Mouse (Mus musculus) limb, embryonic 15.5 days (tissue): ENCODE data around the gene Lpo. TPM values are rescaled to one million over a fixed set of nuclear protein-coding genes. Genes with fewer than 3 reads are reported as not detected.

Experiments
- ATAC-seq: fragments of 200-750 bp; cut with Nextera tagmentation; 2 replicates; pipeline ENCODE4 v1.8.0; 2017; ENCODE audit warnings: low read depth, moderate TSS enrichment; ENCODE audit not compliant: insufficient number of reproducible peaks, low FRiP score, low TSS enrichment
- H3K27ac ChIP-seq: fragments of 300-500 bp; sonication (generic); 2 replicates; pipeline ENCODE4 v1.5.1; 2015; ENCODE audit warnings: moderate library complexity, mild to moderate bottlenecking, inconsistent platforms
- H3K27me3 ChIP-seq: fragments of 300-500 bp; sonication (generic); 2 replicates; pipeline ENCODE4 v1.6.1; 2015; ENCODE audit warnings: inconsistent platforms
- H3K36me3 ChIP-seq: fragments of 300-500 bp; sonication (generic); 2 replicates; pipeline ENCODE4 v1.6.1; 2015; ENCODE audit warnings: inconsistent platforms
- H3K4me1 ChIP-seq: fragments of 300-500 bp; sonication (generic); 2 replicates; pipeline ENCODE4 v1.6.1; 2015; ENCODE audit warnings: inconsistent platforms
- H3K4me2 ChIP-seq: fragments of 300-500 bp; sonication (generic); 2 replicates; pipeline ENCODE4 v1.6.1; 2015; ENCODE audit warnings: mild to moderate bottlenecking, inconsistent platforms
- H3K4me3 ChIP-seq: fragments of 300-500 bp; sonication (generic); 2 replicates; pipeline ENCODE4 v1.5.1; 2015; ENCODE audit warnings: mild to moderate bottlenecking, inconsistent platforms
- H3K9ac ChIP-seq: fragments of 300-500 bp; sonication (generic); 2 replicates; pipeline ENCODE4 v1.6.1; 2015; ENCODE audit warnings: inconsistent platforms
- H3K9me3 ChIP-seq: fragments of 300-500 bp; sonication (generic); 2 replicates; pipeline ENCODE4 v1.6.1; 2016; ENCODE audit warnings: inconsistent platforms
- WGBS: fragments of 180-500 bp; shearing (Covaris S2); methylation state at CpG from one replicate; pipeline ENCODE4 v1.1.7; 2015; 5-methylcytosine and 5-hydroxymethylcytosine counted together
- polyA plus RNA-seq: library from polyadenylated mRNA; unstranded; fragments of >200 nt; fragmentation: Nextera tagmentation; extraction: Ambion mirVana; gene quantifications from 2 replicates; pipeline ENCODE4 v1.2.1, GENCODE M21; 2015

Lpo gene
- polyA plus RNA-seq, 1 experiment from 2014 or later = 0.12 TPM

DNA sequence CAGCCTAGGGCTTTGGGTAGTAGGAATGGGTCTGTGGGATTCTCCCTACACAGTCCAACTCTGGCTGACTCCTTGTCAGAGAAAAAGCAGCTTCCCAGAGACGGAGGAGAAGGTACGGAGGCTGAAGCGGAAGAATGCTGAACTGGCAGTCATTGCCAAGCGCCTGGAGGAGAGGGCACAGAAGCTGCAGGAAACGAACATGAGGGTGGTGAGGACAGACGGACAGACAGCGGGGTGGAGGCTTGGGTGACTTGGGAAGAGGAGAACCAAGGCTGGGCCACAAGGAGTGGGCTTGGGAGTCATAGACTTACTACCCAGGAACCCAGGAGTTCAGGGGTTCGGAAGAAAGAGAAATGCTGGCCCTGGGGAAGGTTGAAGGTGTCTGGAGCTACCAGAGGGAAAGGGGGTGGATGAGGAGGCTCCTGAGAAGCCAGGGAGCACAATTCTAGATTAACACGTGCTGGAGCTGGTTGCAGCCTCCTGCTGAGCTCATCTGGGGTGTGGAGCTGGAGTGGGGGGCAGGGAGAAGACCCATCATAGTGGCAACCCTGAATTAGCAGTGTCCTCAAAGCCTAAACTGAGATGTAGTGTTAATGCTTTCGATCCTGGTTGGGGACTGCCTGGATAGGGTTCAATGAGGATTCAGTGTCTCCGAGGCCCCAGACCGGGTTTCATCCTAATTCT is 65.2 kb downstream of the Lpo start:
- ATAC-seq = no peak
- H3K4me2 ChIP-seq = peak overlapping the region; percentile 93; the same call in 1 of the 2 replicates
- WGBS = 44% methylated on average over 12 of the region's 12 CpGs
- peaks cover 91% of the 10 kb centered on the region for H3K27me3 ChIP-seq
- H3K9me3 ChIP-seq = no peaks in the 10 kb centered on the region
- peaks cover 15% of the 10 kb centered on the region for H3K4me1 ChIP-seq
- no peak overlapping the region for H3K9ac ChIP-seq
- H3K4me3 ChIP-seq = no peak overlapping the region
- no peaks in the 10 kb centered on the region for H3K36me3 ChIP-seq
- H3K27ac ChIP-seq = no peak overlapping the region

DNA sequence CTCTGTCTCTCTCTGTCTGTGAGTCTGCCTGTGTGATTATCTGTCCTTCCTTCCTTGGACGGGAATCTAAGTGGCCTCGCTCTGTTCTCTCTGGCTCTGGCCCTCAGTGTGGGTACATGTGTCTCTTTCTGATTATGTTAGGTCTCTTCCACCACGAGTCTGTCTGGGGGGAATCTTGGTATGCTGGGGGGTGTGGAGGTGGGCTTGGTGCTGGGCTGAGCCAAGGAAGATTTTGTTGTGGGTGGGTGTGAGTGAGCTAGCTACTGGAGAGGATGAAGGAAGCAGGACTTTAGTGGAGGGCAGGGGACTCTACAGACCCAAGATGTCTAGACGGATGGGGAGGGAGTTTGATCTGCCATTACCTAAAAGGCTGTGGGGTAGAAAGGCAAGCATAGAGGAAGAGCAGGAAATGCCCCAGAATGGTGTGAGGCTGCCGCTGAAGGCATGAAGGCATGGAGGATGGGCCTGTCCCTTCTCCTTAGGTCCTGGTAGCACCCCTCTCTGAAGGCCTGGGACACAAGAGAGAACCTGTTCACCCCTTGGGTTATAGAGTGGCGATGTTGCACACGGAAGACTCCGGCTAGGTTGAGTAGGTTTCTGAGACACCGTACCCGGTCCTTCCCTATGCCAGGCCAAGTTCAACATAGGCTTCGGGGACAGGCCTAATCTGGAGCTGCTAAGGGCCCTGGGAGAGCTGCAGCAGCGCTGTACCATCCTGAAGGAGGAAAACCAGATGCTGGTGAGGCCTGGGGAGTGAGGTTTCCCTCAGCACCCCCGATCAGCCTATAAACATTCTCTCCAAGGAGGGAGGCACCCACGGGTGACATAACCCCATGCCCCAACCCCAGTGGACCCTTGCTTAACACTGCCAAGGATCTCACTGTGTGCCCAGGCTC is 66.0 kb downstream of the Lpo start:
- ATAC-seq = no peak
- WGBS = 77% methylated on average over 14 of the region's 14 CpGs

DNA sequence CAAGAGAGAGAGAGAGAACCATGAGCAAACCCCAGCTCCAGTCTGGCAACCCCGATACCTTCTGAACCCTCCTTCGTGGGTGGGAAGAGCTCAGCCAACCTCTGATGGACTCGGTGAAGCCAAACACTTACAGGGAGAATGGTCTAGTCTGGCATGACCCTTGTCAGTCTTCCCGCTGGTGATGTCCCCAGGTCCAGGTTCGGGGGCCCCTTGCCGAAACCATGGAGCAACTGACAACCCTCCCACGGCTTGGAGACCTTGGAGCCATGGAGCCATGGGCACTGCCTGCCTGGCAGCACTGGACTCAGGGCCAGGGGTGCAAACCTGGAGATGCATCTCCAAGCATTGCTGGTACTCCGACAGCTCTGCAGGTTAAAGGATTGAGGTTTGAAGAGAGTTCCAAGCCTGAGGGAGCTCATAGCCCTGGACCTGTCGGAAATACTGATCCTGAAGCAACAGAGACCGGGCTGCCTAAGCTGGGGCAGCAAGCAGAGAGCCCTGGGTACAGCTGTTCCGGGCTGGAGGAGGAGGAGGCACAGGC is 66.8 kb downstream of the Lpo start:
- WGBS = 62% methylated on average over 11 of the region's 11 CpGs
- H3K4me2 ChIP-seq = no peak overlapping the region
- H3K4me3 ChIP-seq = no peak overlapping the region
- H3K9me3 ChIP-seq = no peaks in the 10 kb centered on the region
- no peak for ATAC-seq
- no peaks in the 10 kb centered on the region for H3K36me3 ChIP-seq
- no peak overlapping the region for H3K27ac ChIP-seq
- H3K27me3 ChIP-seq = peaks cover 76% of the 10 kb centered on the region
- H3K4me1 ChIP-seq = peaks cover 15% of the 10 kb centered on the region
- no peak overlapping the region for H3K9ac ChIP-seq

More for the DNA sequence above, 66.0 kb downstream of the Lpo start:
- Histone ChIP-seq H3K27ac (no peak overlapping the region), H3K9me3 (no peaks in the 10 kb centered on the region), H3K4me1 (peaks cover 15% of the 10 kb centered on the region), H3K9ac (no peak overlapping the region), H3K27me3 (peaks cover 84% of the 10 kb centered on the region), H3K4me2 (no peak overlapping the region), H3K36me3 (no peaks in the 10 kb centered on the region), H3K4me3 (no peak overlapping the region)

DNA sequence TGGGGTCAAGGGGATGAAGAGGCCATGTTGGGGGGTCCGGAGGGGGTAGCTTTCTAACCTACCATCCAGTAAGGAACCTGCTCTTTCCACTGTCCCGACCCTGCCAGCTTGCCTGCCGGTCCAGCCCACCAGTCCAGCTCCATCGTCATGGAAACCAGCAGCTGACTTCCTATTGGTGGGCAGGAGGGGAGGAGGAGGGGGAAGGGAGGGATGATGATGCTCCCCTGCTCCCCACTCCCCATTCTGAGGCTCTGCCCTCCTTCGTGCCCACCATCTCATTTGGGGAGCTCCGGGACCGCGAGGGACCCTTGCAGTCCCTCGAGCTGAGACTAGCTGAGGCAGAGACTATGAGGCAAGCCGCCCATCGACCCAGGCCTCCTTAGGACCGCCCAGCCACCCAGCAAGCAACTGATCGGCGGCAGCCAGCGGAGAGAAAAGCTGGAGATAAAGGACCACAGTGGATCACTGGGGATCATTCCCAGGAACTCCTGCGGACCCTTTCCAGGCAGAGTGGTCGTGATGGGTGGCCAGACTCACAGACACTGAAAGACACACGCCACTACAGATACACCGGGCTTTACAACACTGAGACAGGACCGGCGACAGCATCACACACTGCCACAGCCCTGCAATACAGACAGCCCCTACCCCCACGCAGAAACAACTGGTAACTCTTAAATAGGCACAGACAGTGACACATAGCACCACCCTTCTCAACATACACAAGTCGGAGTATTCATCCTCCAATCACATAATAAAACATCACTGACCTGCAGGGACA is 67.6 kb downstream of the Lpo start, which contains the start of gene Tspoap1:
TSS of gene Tspoap1 (plus strand) at position 241 of the 781 bp plus-strand sequence.
- Histone ChIP-seq H3K27ac (no peak within 1 kb of the TSS), H3K9me3 (no peaks in the 10 kb centered on the region), H3K36me3 (no peaks in the 10 kb centered on the region), H3K4me3 (no peak within 1 kb of the TSS), H3K9ac (no peak within 1 kb of the TSS), H3K27me3 (peaks cover 68% of the 10 kb centered on the region), H3K4me1 (peaks cover 15% of the 10 kb centered on the region), H3K4me2 (no peak within 1 kb of the TSS)
- ATAC-seq = no peak
- 9% methylated on average over 23 of the region's 23 CpGs for WGBS

DNA sequence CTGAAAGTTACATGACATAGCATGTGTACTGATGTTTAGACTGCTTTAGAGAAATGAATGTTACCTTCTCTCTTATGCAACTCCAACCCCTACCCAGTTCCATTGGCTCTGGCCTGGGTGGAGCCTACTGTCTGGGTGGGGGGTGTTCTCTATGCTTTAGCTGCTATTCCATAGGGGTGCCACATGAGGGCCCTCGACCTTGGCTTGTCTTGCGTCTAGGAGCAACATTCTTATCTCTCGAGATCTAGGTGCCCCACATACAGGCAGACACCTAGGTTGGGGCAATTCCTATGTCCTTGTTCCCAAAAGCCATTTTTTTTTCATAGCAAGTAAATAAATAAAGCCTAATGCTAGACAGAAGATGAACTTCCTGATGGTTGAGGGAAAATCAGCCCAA is 68.5 kb downstream of the Lpo start:
- H3K4me3 ChIP-seq = no peak overlapping the region
- 5% methylated on average over 3 of the region's 3 CpGs for WGBS
- H3K9ac ChIP-seq = no peak overlapping the region
- peaks cover 59% of the 10 kb centered on the region for H3K27me3 ChIP-seq
- H3K9me3 ChIP-seq = no peaks in the 10 kb centered on the region
- H3K4me2 ChIP-seq = no peak overlapping the region
- no peak for ATAC-seq
- H3K4me1 ChIP-seq = peaks cover 14% of the 10 kb centered on the region
- no peaks in the 10 kb centered on the region for H3K36me3 ChIP-seq
- no peak overlapping the region for H3K27ac ChIP-seq

DNA sequence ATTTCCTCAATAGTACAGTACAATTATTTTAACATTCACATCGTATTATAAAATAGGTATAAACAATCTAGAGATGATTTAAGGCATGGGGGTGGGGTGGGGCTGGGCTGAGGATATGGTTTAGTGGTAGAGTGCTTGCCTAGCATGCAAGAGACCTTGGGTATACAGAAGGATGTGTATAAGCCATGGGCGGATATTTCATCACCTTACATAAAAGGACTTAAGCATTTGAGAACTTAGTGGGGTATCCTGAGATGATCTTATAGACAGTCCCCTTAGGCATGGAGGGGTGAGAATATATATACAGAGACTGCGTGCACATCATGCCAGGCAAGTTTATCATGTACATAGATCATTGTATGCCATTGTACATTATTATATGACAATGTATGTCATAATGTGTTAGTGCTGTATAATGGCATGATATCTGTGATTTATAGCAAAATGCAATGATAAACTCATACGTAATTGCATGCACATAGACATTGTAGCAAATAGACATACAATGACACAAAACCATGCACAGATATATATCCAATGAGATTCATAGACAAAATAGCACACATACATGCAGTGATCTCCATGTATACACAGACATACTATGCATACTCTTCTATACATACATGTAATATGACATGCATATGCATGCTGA is 69.0 kb downstream of the Lpo start:
- Histone ChIP-seq H3K36me3 (no peaks in the 10 kb centered on the region), H3K4me1 (peaks cover 9% of the 10 kb centered on the region), H3K27me3 (peaks cover 54% of the 10 kb centered on the region), H3K27ac (no peak overlapping the region), H3K4me3 (no peak overlapping the region), H3K4me2 (no peak overlapping the region), H3K9me3 (no peaks in the 10 kb centered on the region), H3K9ac (no peak overlapping the region)
- ATAC-seq = no peak
- 73% methylated on average over 4 of the region's 4 CpGs for WGBS

DNA sequence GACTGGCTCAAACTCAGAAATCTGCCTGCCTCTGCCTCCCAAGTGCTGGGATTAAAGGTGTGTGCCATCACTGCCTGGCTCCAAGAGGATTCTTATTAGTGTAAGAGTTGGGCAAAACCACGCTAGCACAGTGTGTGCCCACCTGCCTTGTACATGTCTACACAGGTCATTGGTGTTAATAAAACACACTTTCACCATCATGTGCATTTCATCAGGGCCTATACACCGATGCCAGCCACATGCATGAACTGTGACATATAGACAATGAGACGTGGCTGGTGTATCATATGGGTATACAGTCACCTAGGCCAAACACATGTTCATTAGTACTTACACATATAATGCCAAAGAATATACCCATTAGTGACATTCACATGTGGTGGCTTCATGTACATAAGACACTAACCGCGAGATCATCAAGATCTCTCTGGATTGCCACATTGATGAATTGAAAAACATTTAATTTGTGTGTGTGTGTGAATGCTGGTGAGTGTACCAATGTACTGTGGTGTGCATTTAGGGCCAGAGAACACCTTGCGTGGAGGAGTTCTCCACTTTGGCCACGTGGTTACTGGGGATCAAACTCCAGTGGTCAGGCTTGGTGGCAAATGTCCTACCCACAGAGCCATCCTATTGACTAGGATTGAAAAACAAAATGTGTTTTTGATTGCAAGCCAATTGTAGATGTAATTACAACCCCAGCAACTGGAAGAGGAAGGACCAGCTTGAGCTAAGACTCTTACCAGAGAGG is 69.8 kb downstream of the Lpo start:
- H3K9ac ChIP-seq = no peak overlapping the region
- H3K4me1 ChIP-seq = peaks cover 2% of the 10 kb centered on the region
- no peaks in the 10 kb centered on the region for H3K9me3 ChIP-seq
- no peak overlapping the region for H3K4me2 ChIP-seq
- no peaks in the 10 kb centered on the region for H3K36me3 ChIP-seq
- peaks cover 47% of the 10 kb centered on the region for H3K27me3 ChIP-seq
- 79% methylated on average over 7 of the region's 7 CpGs for WGBS
- no peak overlapping the region for H3K4me3 ChIP-seq
- no peak overlapping the region for H3K27ac ChIP-seq
- ATAC-seq = no peak

DNA sequence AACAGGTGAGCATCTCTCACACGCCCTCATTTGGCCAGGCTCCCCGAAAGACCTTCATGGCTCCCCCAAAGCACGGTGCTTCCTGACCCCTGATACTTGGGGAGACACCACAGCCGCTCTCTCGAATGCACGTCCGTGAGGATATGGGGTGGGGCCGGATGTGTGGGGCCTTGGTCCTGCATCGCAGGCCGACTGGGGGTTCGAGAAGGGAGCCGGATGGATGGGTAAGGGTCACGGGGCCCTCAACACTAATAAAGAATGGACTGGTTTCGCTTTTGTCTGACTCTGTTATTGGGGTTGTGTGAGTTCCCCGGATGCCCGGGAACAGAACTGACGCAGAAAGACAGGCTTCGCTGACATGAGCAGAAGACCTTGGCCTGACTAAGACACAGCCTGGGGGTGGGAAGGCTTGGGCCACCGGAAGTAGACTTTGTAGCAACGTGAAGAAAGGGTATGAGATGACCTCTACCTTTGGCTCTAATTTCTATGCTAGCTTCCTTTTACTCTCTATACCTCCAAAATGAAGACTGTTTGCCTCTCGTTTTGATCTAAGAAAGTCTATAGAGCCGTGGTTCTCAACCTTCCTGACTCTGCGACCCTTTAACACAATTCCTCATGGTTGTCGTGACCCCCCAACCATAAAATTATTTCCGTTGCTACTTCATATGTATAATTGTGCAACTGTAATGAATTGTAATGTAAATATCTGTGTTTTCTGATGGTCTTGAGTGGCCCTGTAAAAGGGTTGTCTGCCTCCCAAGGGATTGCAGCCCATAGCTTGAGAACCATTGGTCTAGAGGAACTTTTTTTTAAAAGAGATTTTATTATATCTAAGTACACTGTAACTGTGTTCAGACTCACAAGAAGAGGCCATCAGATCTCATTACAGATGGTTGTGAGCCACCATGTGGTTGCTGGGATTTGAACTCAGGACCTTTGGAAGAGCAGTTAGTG is 70.8 kb downstream of the Lpo start:
- no peaks in the 10 kb centered on the region for H3K4me1 ChIP-seq
- H3K4me2 ChIP-seq = no peak overlapping the region
- no peaks in the 10 kb centered on the region for H3K36me3 ChIP-seq
- H3K9me3 ChIP-seq = no peaks in the 10 kb centered on the region
- H3K4me3 ChIP-seq = no peak overlapping the region; the same call in 1 of the 2 replicates
- H3K27me3 ChIP-seq = peaks cover 36% of the 10 kb centered on the region
- WGBS = 84% methylated on average over 25 of the region's 25 CpGs
- no peak overlapping the region for H3K9ac ChIP-seq
- ATAC-seq = no peak
- H3K27ac ChIP-seq = no peak overlapping the region
